Mouse (Mus musculus): ENCODE results near the gene Gm49321. TPM values are rescaled to one million over a fixed set of nuclear protein-coding genes. Genes with fewer than 3 reads are reported as not detected.

Gene Gm49321
- not detected for polyA plus RNA-seq (2012; fragmentation: generic; extraction: Trizol)

GRCm38 (mm10) chr12:73937353-73937752 is at the start of gene Gm49321:
Gm49321 (plus strand) TSS chr12:73937653.
- H3ac ChIP-seq (ENCODE audit: control insufficient read depth, insufficient read length): no peak within 1 kb of the TSS
- no peaks in the 10 kb centered on the region for H3K79me2 ChIP-seq (ENCODE audit: control insufficient read depth, insufficient read depth)
- no peaks in the 10 kb centered on the region for H3K27me3 ChIP-seq (ENCODE audit: control insufficient read depth, insufficient read depth, insufficient read length)
- peaks cover 81% of the 10 kb centered on the region for H3K36me3 ChIP-seq (ENCODE audit: control insufficient read depth, insufficient read depth)
- H3K4me2 ChIP-seq (ENCODE audit: low read depth): no peak within 1 kb of the TSS
- no peak within 1 kb of the TSS for H3K4me3 ChIP-seq
- TF ChIP-seq USF1 (IDR thresholded peaks at IDR 0.05; ENCODE audit: low read depth): no peak
- TF ChIP-seq POLR2AphosphoS2 (IDR thresholded peaks at IDR 0.05; ENCODE audit: insufficient read length, low read depth): no peak
- no peak for TF ChIP-seq SRF (IDR thresholded peaks at IDR 0.05; ENCODE audit: control insufficient read depth, insufficient read length, low read depth)
- no peak for TF ChIP-seq TCF3 (IDR thresholded peaks at IDR 0.05; ENCODE audit: insufficient read length, low read depth)
- no peak for TF ChIP-seq CEBPB (IDR thresholded peaks at IDR 0.05; ENCODE audit: insufficient read depth, poor library complexity, severe bottlenecking)
- no peak for TF ChIP-seq REST (IDR thresholded peaks at IDR 0.05; ENCODE audit: insufficient read depth, insufficient read length)
- TF ChIP-seq MAX (IDR thresholded peaks at IDR 0.05; ENCODE audit: low read depth): no peak

DNA sequence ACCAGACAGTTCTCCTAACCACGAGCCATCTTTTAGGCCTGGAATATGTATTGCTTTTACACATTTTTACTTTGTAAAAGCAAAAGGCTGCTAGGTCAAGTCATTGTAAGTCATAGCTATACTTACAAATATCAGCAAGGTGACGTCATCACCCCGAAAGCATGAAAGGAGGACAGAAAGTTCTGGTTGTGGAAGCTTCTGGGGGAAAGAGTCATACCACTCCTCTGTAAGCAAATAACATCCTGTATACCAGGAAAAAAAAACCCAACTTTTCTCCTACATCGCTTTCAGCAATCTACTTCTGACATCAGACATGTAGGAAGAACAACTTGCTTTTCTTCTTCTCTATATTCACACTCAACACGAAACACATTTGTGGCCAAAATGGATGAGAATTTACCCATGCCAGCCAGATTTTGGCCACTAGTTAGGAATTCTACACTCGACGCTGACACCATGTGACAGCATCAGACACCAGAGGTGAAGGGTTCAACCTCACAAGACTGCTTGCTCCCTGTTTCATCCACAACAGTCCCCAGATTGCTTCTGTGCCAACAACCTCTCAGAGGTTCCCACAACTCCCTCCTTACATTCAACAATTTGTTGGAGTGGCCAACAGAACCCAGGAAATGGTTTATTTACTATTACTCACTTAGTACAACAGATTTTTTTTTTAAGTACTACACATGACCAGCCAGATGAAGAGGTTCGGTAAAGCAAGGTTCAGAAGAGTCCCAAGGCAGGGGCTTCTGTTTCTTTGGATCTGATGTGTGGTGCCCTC is 49.3 kb upstream of the Gm49321 start:
- H3ac ChIP-seq (ENCODE audit: control insufficient read depth, insufficient read length): no peak overlapping the region
- TF ChIP-seq USF1 (IDR thresholded peaks at IDR 0.05; ENCODE audit: low read depth) (no peak), MYOD1 (IDR thresholded peaks at IDR 0.05; ENCODE audit: control insufficient read depth in 1 of 3, insufficient read length in 2 of 3, low read depth in 2 of 3) (no peak), MAX (IDR thresholded peaks at IDR 0.05; ENCODE audit: low read depth) (no peak), POLR2AphosphoS2 (IDR thresholded peaks at IDR 0.05; ENCODE audit: insufficient read length, low read depth) (no peak)
- no peaks in the 10 kb centered on the region for H3K27me3 ChIP-seq (ENCODE audit: control insufficient read depth, insufficient read depth, insufficient read length)
- H3K79me2 ChIP-seq (ENCODE audit: control insufficient read depth, insufficient read depth): no peaks in the 10 kb centered on the region
- H3K4me3 ChIP-seq: no peak overlapping the region
- no peaks in the 10 kb centered on the region for H3K36me3 ChIP-seq (ENCODE audit: control insufficient read depth, insufficient read depth)
- no peak overlapping the region for H3K4me2 ChIP-seq (ENCODE audit: low read depth)

DNA sequence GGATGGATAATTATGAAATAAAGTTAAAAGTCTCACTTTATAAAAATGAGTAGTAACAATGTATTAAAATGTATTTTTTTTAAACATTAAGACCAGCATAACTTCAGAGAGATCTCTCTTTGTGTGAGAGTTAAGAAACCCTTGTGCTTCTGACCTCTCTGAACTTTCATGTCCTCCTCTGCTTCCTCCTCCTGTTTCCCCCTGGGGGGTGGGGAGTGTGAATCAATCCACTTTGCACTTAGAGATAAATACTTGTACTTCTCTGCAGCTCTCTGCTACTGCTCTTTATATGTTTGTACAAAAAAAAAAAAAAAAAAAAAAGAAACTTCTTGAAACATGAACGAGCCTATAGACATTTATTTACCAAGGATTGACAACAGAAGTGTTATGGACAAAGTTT is 47.9 kb upstream of the Gm49321 start:
- no peaks in the 10 kb centered on the region for H3K79me2 ChIP-seq (ENCODE audit: control insufficient read depth, insufficient read depth)
- no peak overlapping the region for H3ac ChIP-seq (ENCODE audit: control insufficient read depth, insufficient read length)
- H3K4me2 ChIP-seq (ENCODE audit: low read depth): no peak overlapping the region
- no peaks in the 10 kb centered on the region for H3K36me3 ChIP-seq (ENCODE audit: control insufficient read depth, insufficient read depth)
- H3K4me3 ChIP-seq: no peak overlapping the region
- no peaks in the 10 kb centered on the region for H3K27me3 ChIP-seq (ENCODE audit: control insufficient read depth, insufficient read depth, insufficient read length)
- no peak for TF ChIP-seq MYOD1 (IDR thresholded peaks at IDR 0.05; ENCODE audit: control insufficient read depth in 1 of 3, insufficient read length in 2 of 3, low read depth in 2 of 3)
- TF ChIP-seq MYOG (IDR thresholded peaks at IDR 0.05; ENCODE audit: control insufficient read depth in 1 of 3, insufficient read depth in 1 of 3, insufficient read length in 2 of 3, low read depth in 2 of 3): no peak
- TF ChIP-seq REST (IDR thresholded peaks at IDR 0.05; ENCODE audit: insufficient read depth, insufficient read length): no peak
- TF ChIP-seq MAX (IDR thresholded peaks at IDR 0.05; ENCODE audit: low read depth): no peak
- no peak for TF ChIP-seq USF1 (IDR thresholded peaks at IDR 0.05; ENCODE audit: low read depth)
- TF ChIP-seq SRF (IDR thresholded peaks at IDR 0.05; ENCODE audit: control insufficient read depth, insufficient read length, low read depth): no peak

GRCm38 (mm10) chr12:73890086-73890485 is 47.4 kb upstream of the Gm49321 start:
- Histone ChIP-seq H3K36me3 (ENCODE audit: control insufficient read depth, insufficient read depth) (no peaks in the 10 kb centered on the region), H3K79me2 (ENCODE audit: control insufficient read depth, insufficient read depth) (no peaks in the 10 kb centered on the region), H3K4me3 (no peak overlapping the region), H3ac (ENCODE audit: control insufficient read depth, insufficient read length) (no peak overlapping the region), H3K27me3 (ENCODE audit: control insufficient read depth, insufficient read depth, insufficient read length) (no peaks in the 10 kb centered on the region), H3K4me2 (ENCODE audit: low read depth) (no peak overlapping the region)
- no peak for TF ChIP-seq TCF12 (IDR thresholded peaks at IDR 0.05; ENCODE audit: insufficient read depth, poor library complexity, severe bottlenecking)
- TF ChIP-seq E2F4 (IDR thresholded peaks at IDR 0.05; ENCODE audit: insufficient read depth): no peak
- TF ChIP-seq TCF3 (IDR thresholded peaks at IDR 0.05; ENCODE audit: insufficient read length, low read depth): no peak
- TF ChIP-seq MAX (IDR thresholded peaks at IDR 0.05; ENCODE audit: low read depth): no peak
- no peak for TF ChIP-seq POLR2A (IDR thresholded peaks at IDR 0.05; ENCODE audit: insufficient read length, low read depth)
- no peak for TF ChIP-seq MYOD1 (IDR thresholded peaks at IDR 0.05; ENCODE audit: control insufficient read depth in 1 of 3, insufficient read length in 2 of 3, low read depth in 2 of 3)
- TF ChIP-seq CEBPB (IDR thresholded peaks at IDR 0.05; ENCODE audit: insufficient read depth, poor library complexity, severe bottlenecking): no peak
- no peak for TF ChIP-seq MYOG (IDR thresholded peaks at IDR 0.05; ENCODE audit: control insufficient read depth in 1 of 3, insufficient read depth in 1 of 3, insufficient read length in 2 of 3, low read depth in 2 of 3)
- TF ChIP-seq USF1 (IDR thresholded peaks at IDR 0.05; ENCODE audit: low read depth): no peak

GRCm38 (mm10) chr12:73892616-73893015 is 44.8 kb upstream of the Gm49321 start:
- H3K79me2 ChIP-seq (ENCODE audit: control insufficient read depth, insufficient read depth): no peaks in the 10 kb centered on the region
- no peaks in the 10 kb centered on the region for H3K27me3 ChIP-seq (ENCODE audit: control insufficient read depth, insufficient read depth, insufficient read length)
- H3K4me3 ChIP-seq: no peak overlapping the region
- H3K4me2 ChIP-seq (ENCODE audit: low read depth): no peak overlapping the region
- H3K36me3 ChIP-seq (ENCODE audit: control insufficient read depth, insufficient read depth): no peaks in the 10 kb centered on the region
- no peak overlapping the region for H3ac ChIP-seq (ENCODE audit: control insufficient read depth, insufficient read length)
- TF ChIP-seq CEBPB (IDR thresholded peaks at IDR 0.05; ENCODE audit: insufficient read depth, poor library complexity, severe bottlenecking): no peak
- TF ChIP-seq SRF (IDR thresholded peaks at IDR 0.05; ENCODE audit: control insufficient read depth, insufficient read length, low read depth): no peak
- no peak for TF ChIP-seq TCF3 (IDR thresholded peaks at IDR 0.05; ENCODE audit: insufficient read length, low read depth)
- TF ChIP-seq MYOD1 (IDR thresholded peaks at IDR 0.05; ENCODE audit: control insufficient read depth in 1 of 3, insufficient read length in 2 of 3, low read depth in 2 of 3): no peak
- TF ChIP-seq TCF12 (IDR thresholded peaks at IDR 0.05; ENCODE audit: insufficient read depth, poor library complexity, severe bottlenecking): no peak
- no peak for TF ChIP-seq E2F4 (IDR thresholded peaks at IDR 0.05; ENCODE audit: insufficient read depth)
- no peak for TF ChIP-seq MYOG (IDR thresholded peaks at IDR 0.05; ENCODE audit: control insufficient read depth in 1 of 3, insufficient read depth in 1 of 3, insufficient read length in 2 of 3, low read depth in 2 of 3)
- no peak for TF ChIP-seq POLR2A (IDR thresholded peaks at IDR 0.05; ENCODE audit: insufficient read length, low read depth)
- TF ChIP-seq USF1 (IDR thresholded peaks at IDR 0.05; ENCODE audit: low read depth): no peak
- TF ChIP-seq MAX (IDR thresholded peaks at IDR 0.05; ENCODE audit: low read depth): no peak

Measured in myocyte (in vitro differentiated cells).